Mouse (Mus musculus) heart, postnatal 0 days (tissue): Measurements from ENCODE around the gene Igf1r.

Experiments used
- CTCF ChIP-seq: IDR thresholded peaks from 2 replicates; pipeline ENCODE4 v1.5.1; 2016; ENCODE audit warnings: antibody characterized with exemption, control low read depth, low read depth
- EP300 ChIP-seq: IDR thresholded peaks from 2 replicates; pipeline ENCODE4 v1.6.1; 2016; ENCODE audit warnings: antibody characterized with exemption, low read depth

- TF ChIP-seq CTCF (no peak), EP300 (no peak)
These were observed 150.0 kb downstream of the Igf1r start for GRCm38 (mm10) chr7:68102456-68103177.
